Mouse (Mus musculus) liver, adult (tissue): Measurements from ENCODE around the gene Gm48552.

Experiments
- GATA4 ChIP-seq: IDR thresholded peaks from 2 replicates; pipeline ENCODE4 v1.6.1; 2014; ENCODE audit warnings: mild to moderate bottlenecking, low read length; ENCODE audit not compliant: insufficient replicate concordance

The Gm48552 gene

DNA sequence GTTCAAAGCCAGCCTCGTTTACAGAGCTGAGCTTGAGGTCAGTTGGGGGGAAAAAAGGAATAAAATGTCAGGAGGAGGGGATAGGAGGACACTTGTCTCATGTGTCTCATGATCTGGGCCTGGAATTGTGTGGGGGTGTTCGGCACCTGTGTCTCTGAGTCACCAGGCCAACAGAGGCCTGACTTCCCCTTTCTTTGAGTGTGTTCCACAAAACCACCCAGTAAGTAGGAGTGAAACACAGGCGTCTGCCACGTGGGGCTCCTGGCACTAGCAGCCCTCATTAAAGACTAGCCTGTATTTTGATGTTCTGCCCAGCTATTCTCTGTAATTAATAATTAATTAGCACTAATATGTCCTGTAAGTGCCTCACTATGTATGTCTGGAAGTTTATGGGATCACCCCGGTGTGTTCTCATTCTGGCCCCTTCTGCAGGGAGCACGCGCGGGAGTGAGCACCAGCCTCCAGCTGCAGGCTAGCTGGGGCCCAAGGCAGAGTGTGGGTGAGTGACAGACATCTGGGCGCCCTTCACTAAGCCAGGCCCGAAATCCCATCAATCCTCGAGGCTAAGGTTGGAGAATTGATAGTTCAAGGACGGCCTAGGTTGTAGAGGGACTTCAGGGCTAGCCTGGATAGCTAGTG, 32.3 kb upstream of the Gm48552 start:
- no peak for TF ChIP-seq GATA4

DNA sequence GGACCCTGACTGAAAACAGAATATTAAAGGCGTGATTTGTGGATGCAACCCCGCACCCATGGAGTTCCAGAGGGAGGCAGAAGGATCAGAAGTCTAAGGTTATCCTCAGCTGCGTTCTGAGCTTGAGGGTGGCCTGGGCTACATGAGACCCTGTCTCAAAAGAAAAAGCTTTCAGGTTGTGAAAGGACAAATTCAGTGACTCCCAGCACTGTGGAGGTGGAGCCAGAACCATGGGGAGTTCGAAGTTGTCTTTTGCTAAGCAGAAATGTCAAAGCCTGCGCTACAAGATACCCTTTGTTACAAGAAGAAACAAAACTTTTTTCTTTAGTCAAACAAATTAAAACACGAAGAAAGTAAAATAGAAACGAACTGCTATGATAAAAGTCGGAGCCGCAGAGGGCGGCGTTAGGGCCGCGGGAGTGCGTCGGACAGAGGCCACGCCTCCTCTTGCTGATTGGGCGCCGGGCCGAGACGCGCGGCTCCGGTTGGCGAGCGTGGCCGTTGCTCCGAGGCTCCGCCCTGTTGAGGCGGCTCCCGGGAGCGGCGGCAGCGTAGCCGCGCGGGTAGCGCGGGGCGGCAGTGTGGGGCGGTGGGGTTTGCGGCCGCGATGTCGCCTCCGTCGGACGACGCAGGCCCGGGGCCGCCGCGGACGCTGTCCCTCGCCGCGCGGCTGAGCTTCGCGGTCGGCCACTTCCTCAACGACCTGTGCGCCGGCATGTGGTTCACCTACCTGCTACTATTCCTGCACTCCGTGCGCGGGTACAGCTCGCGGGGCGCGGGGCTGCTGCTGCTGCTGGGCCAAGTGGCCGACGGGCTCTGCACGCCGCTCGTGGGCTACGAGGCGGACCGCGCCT, 31.6 kb upstream of the Gm48552 start, which contains the start of gene Mfsd12:
Mfsd12 (plus strand) TSS at position 501 of the 854 bp plus-strand sequence.
- TF ChIP-seq GATA4 = no peak

DNA sequence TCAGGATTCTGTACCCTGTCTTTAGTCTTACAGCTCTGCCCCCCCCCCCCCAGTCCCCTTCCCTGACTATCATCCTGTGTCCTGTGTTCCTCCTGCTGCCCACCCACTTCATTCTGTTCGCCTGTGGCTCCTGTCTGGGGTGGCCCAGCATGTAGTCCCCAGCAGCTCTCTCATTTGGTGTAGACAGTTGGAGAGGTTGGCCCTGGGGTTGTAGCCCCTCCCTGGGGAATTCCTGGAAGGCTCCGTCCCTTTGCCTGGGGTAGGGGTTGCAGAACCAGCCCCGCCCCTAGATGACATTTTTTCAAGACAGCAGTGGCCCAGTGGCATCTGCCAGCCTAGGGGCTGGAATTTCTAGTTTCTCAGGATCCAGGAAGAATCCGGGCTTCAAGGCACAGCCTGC, 30.6 kb upstream of the Gm48552 start:
- no peak for TF ChIP-seq GATA4

DNA sequence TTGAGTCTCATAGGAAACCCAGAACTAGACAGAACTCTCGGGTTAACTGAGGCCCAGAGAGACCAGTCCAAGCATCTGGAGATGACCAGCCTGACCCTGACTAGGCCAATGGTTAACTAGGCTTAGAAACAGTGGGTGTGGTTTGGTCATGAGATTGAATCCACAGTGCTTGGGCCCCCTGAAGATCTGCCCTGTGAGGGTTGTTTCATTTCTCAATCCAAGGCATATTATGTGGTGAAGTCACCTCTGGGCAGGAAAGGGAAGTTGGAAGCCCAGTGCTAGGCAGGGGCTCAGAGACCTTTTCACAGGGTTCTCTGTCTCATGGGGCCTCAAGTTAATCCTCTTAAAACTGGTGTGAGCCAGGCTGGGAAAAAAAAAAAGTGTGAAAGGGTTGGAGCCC, 30.0 kb upstream of the Gm48552 start:
- no peak for TF ChIP-seq GATA4

DNA sequence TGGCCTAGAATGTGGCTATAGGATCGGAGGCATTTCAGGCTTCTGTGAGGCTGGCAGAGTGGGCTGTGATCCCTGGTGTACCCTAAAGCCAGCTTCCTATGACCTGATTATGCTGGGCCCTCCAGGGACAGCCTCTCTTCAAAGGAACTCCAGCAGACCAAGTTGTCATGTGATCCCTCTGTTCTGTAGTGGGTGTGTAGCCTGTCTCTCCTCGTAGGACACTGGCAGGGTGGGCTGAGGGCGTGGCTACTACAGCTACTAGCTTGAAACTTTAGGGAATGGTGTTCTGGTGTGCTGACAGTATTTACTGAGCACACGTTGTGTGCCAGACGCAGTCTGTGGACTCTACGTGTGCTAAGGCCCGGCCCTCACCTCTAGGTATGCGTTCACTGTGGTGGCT, 28.1 kb upstream of the Gm48552 start:
- TF ChIP-seq GATA4 = no peak

DNA sequence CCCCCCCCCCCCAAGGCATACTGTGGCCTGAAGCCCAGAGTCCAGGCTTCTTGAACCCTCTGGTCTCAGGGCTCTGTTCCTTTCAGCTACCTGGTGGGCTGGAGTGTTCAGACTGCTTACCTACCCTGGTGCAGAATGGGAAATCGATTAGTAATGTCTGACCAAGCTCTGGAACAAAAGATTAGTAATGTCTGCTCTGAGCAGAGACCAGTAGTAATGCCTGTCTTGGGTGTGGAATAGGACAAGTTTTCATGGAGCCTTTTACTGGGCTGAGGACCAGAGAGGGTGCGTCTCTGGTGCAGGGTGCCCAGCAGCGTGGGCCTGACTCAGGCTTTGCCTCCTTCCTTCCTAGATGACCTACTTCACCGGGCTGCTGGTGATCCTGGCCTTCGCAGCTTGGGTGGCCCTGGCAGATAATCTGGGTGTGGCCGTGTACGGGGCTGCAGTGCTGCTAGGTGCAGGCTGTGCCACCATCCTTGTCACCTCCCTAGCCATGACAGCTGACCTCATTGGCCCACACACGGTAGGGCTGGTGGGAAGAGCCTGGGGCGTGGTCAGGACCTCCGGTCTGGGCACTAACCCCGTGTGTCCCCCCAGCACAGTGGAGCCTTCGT, 26.4 kb upstream of the Gm48552 start:
- TF ChIP-seq GATA4 = no peak

DNA sequence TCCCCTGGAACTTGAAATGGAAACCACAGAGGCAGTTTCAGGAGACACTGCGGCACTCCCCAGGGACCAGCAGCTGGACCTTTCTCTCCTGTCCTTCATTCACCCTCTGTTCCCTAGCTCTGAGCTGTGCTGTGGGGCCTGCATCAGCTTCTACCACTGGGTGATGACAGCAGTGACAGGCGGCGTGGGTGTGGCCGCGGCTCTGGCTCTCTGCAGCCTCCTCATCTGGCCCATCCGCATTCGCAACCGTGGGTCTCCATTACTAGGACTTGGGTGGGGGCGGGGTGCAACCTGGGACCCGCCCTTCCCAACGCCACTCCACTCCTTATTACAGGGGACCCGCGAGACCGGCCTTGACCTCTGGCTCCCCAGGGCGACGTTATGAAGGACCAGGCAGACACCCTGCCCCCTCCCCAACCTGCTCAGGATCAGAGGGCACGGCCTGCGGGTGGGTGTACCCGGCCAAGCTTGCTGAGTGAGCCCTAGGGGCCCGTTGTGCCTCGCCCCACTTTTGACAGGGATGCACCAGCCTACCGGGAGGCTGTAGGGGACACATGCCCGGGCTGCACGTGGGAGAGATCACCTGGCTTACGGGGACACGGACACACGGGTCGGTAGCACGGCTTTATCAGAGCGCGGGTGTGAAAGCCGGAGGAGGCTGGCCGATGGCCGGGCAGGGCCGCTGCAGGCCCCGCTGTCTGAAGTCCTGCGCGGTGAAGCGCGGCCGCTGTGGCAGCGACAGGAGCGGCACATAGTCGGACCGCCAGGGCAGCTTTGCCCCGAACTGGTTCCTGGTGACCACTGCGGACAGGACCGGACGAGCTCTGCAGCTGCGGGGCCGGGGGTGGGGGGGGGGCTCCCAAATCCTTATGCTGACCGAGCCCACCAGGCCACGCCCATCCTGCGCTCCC, 25.1 kb upstream of the Gm48552 start:
- no peak for TF ChIP-seq GATA4

DNA sequence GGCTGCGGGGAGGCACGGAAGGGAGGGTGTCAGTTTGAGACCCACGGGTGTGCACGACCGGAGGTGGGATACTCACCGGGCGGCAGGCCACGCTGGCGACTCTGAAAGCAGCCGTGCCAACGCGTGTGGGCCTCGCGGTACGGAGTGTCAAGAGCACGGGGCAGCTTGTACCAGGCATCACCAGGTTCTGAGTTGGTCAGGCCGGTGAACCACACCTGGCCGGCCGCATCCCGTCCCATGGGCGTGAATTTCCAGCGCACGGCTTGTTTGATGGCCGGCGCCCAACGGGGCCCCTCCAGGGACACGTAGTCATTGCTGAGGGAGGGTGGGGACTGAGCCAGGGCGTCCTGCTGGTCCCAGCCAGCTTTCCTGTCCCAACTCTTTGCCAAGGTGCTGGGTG, 24.1 kb upstream of the Gm48552 start:
- TF ChIP-seq GATA4 = no peak

DNA sequence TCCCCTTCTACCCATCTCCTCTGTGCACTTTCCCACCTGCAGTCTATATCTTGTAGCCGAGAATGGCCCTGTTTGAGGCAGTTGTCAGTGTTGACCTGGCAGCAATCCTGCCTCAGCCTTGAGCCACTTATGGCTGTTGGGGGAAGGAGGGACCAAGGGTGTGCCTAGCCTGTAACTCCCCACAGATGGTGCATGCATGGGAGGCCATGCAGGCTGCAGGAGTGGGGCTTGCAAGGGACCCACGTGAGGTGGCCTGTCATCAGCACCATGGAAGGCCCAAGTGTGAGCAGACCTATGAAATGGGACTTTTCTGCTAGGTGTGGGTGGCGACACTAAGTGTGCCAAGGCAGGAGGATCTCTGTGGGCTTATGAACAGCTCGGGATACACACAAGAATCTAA, 23.7 kb upstream of the Gm48552 start:
- no peak for TF ChIP-seq GATA4

DNA sequence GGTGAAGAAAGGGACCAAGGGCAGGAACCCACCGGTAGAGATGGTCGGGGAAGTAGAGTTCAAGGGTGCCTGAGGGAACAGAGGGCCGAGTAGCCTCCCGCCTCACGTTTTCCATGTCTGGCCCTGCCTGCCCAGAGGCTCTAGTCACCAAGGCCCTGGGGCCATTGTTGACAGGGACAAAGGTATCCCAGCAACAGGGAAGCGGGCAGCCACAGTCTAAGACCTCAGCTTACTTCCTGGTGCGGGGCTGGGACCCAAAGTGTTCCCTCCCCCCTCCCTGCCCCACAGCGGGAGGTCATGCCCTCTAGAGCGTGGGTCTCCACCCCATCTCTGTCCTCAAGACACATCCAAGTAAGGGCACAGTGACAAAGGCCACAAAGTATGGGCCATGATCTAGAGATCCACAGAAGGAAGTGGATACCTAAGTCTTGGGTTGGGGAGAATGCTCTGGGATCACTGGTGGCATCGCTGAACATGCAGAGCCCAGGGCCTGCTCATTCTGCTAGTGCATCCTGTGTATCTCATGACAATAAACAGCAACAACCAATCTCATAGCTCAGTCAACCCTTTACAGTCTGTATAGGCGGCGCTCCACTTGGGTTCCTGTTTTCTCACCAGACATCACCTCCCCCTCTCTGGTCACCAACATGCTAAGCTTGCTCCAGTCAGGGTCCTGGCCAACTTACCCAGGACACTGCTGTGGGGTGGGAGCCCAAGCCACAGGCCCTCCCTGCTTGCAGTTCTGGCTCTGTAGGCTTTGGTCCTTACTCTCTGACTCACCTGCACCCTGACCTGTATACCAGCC, 22.9 kb upstream of the Gm48552 start, which contains the start of gene 4930404N11Rik:
4930404N11Rik (minus strand) TSS at position 145 of the 805 bp plus-strand sequence.
- TF ChIP-seq GATA4 = no peak

DNA sequence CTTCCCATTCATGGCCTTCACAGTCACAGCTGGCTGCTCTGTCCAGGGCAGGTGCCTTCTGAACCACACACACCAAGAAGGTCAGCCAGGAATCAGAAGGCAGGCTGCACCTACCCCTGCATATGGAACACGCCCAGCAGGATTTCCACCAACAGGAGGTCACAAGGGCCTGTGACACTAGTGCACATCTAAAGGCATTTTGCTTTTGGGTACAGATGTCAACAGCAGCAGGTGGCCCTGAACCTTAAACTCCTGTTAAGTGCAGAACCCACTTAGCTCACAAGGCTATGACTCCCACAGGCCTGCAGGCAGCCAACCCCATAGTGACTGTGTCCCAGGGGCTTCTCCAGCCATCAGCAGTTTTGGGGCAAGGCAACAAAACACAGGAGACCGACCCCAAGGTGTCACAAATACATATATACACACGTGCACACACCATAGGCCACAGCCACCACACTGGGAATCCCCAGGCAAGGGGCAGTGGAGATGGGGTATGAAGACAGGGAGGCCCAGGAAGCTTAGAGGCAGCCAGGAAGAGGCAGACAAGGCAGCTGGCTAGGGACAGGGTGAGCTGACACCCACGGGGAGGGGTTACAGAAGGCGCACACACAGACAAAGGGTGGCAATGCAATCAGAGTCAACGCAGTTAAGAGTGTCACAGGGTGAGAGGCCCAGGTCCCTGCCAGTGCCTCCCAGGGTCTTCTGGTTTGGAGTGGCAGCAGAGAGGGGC, 22.2 kb upstream of the Gm48552 start:
- TF ChIP-seq GATA4 = no peak

DNA sequence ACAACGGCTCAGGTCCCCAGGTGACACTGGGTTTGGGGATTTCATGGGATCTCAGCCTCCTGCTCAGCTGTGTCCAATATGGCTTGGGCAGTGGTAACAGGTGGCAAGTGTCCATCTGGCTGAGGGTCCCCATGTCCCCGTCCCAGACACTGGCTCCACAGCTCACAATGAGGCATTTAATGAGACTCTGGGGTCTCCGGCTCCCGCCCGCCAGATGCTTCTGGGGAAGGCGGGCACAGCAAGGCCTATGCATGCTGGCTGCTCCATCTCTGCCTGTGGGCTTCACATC, 21.7 kb upstream of the Gm48552 start:
- no peak for TF ChIP-seq GATA4

DNA sequence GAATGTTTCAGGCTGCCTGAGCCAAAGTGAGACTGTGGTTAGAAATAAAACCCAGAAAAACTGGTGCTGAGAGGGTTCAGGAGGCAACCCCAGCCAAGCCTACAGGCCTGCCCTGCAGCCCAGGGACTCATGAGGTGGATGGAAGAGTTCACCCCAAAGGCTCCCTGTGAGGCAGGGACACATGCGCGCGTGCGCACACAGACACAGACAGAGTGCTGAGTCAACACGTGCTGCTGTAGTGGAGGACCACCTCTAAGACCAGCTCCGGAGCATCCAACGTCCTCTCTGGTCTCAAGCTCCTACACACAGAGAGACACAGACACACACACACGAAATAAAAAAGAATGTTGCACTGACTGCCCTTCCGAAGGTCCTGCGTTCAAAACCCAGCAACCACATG, 13.5 kb upstream of the Gm48552 start:
- TF ChIP-seq GATA4 = no peak

DNA sequence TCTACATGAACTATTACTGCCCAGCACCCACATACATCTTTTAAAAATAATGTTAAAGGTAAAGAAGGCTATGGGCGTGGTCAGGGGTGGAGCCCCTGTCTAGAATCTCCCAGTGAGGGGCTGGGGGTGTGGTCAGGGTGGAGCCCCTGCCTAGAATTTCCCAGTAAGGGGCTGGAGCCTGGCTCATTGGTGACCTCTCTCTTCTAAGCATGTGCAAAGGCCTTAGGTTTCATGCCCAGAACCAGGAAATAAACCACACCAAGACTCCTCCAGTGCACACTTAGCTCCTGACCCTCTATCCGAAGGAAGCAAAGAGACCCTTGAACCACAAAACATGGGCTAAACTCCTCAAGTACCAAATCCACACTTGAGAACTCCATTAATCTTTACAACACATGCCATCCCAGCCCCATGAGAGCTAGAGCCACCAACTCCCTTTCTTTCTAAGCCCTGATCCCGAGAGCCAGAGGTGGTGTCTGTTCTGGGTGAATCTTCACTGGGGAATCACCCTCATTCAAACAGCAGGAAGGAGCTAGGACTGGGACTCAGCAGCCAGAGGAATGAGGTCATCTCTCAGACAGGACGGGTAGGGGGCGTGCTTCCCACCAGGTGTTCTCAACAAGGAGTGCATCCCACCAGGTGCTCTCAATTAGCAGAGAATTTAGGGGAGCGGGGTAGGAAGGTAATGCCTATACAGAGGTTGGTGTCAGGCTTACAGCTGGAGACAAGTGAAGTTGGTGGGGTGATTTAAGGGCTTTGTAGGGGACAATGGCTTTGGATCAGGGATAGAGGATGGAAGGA, 12.0 kb upstream of the Gm48552 start:
- TF ChIP-seq GATA4 = no peak

DNA sequence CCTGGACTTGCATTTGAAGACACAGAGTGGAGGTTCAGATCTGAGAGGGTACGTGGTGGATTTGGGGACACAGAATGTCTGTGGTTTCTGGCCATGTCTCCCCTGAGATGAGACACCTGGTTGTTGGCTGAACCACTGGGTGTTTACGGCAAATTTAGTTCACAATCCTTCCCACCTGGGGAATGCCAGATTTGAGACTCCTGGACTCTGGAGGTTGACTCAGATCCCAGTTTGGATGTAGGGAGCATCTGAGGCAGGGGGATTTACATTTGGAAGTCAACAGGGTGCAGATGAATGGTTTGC, 11.5 kb upstream of the Gm48552 start:
- TF ChIP-seq GATA4 = no peak
